Mouse (Mus musculus) CH12.LX (cell line): ENCODE results near the gene Uvrag.

Experiments
- CTCF ChIP-seq, 2 experiments: IDR thresholded peaks in 1 of 2; conservative IDR thresholded peaks in 1 of 2; 2 replicates each; pipeline ENCODE4 v1.5.1; 2011 to 2012; ENCODE audit warnings: low read depth in 2 of 2, low read length in 2 of 2, improper control_type of control experiment in 1 of 2, inconsistent platforms in 1 of 2, mild to moderate bottlenecking in 1 of 2, moderate library complexity in 1 of 2
- E2F4 ChIP-seq: IDR thresholded peaks from 2 replicates; pipeline ENCODE4 v1.6.1; 2011; ENCODE audit warnings: low read depth, low read length, improper control_type of control experiment; ENCODE audit not compliant: insufficient replicate concordance
- MAX ChIP-seq: IDR thresholded peaks from 2 replicates; pipeline ENCODE4 v1.6.1; 2011; ENCODE audit warnings: low read length, improper control_type of control experiment
- MXI1 ChIP-seq: IDR thresholded peaks from 2 replicates; pipeline ENCODE4 v1.6.1; 2011; ENCODE audit warnings: mild to moderate bottlenecking, low read depth, low read length, improper control_type of control experiment
- POLR2A ChIP-seq: IDR thresholded peaks from 2 replicates; pipeline ENCODE4 v1.6.1; 2011; ENCODE audit warnings: low read depth, mild to moderate bottlenecking, improper control_type of control experiment, low read length
- POLR2AphosphoS2 ChIP-seq: IDR thresholded peaks from 2 replicates; pipeline ENCODE4 v1.6.1; 2011; ENCODE audit warnings: low read depth, low read length, improper control_type of control experiment
- USF1 ChIP-seq: IDR thresholded peaks from 2 replicates; pipeline ENCODE4 v1.6.1; 2014; ENCODE audit warnings: low read depth, mild to moderate bottlenecking, inconsistent platforms, low read length, improper control_type of control experiment

DNA sequence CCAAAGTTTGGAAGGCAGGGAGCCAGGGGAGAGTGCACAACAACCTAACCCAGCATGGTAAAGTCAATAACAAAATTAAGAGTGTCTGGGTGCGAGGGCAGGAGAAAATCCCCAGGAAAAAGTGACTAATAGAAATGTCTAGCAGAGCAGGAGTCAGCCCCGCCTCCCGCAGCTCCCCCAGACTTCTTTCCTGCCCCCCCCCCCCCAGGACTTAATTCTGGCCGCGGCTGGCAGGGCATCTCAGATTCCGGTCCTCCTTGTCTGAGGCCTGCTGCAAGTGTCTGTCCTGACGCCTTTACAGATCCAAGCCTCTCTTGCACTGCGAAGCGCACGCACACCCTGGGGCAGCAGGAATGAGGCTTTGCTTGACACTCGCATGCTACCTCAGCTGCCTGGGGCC lies 182.8 kb downstream of the Uvrag start:
- TF ChIP-seq USF1 (no peak), POLR2AphosphoS2 (no peak), CTCF (conservative IDR thresholded peaks at IDR 0.05 in 1 of 2, IDR thresholded peaks at IDR 0.05 in 1 of 2; ENCODE audit: low read depth in 2 of 2, low read length in 2 of 2) (no peak), POLR2A (no peak), MXI1 (no peak), E2F4 (no peak), MAX (no peak)
